ENCODE assay signal across 9 mouse cellular contexts in genomic region chr1:166153351-166154120, GRCm38 (mm10). TPM values are rescaled to one million over a fixed set of nuclear protein-coding genes. Genes with fewer than 3 reads are reported as not detected.
DNase-seq lines count a peak whose midpoint lies in the region; ATAC-seq and TF ChIP-seq lines count a peak whose summit lies in the region.
"Had no signal": no experiment of that assay in that cellular context is flagged by ENCODE, and none has a peak within 500 bp of the region (broad histone marks: within the 10 kb centered on the region; RNA-seq: fewer than 3 reads in every experiment).

No protein-coding gene starts in this region.

- DNase-seq in CD4-positive helper T cell, adult 2 months (ENCODE audit: low read depth, low spot score): peak; percentile 83
- peak; percentile 83 to 96 for DNase-seq in kidney, postnatal 36 days
- peak; percentile 87 for DNase-seq in liver, postnatal 0 days

- no peak overlapping the region for H3K9ac ChIP-seq in heart, embryonic 15.5 days
- H3K9ac ChIP-seq in liver, postnatal 0 days (replicated peaks): no peak overlapping the region
- H3K9ac ChIP-seq in neural tube, embryonic 14.5 days (replicated peaks; ENCODE audit: low read depth, low read length): no peak overlapping the region

- no peak for TF ChIP-seq POLR2A in bone marrow macrophage, adult 2 months (IDR thresholded peaks at IDR 0.05; ENCODE audit: borderline replicate concordance, low read depth, low read length)
- no peak for TF ChIP-seq POLR2A in testis, adult 2 months (IDR thresholded peaks at IDR 0.05; ENCODE audit: control insufficient read depth, low read depth, low read length)

- H3K4me3 ChIP-seq in bone marrow macrophage, adult 2 months (ENCODE audit: insufficient read depth, low read length): no peak overlapping the region
- no peak overlapping the region for H3K4me3 ChIP-seq in heart, embryonic 15.5 days
- H3K4me3 ChIP-seq in liver, postnatal 0 days (ENCODE audit: low read depth, low read length): no peak overlapping the region
- no peak overlapping the region for H3K4me3 ChIP-seq in neural tube, embryonic 14.5 days (ENCODE audit: low read depth, low read length)
- no peak overlapping the region for H3K4me3 ChIP-seq in testis, adult 2 months (ENCODE audit: control insufficient read depth, low read depth, low read length)
- H3K4me3 ChIP-seq: erythroblast, embryonic 14.5 days had no signal

- H3K27me3 ChIP-seq in heart, embryonic 15.5 days: peaks cover 34% of the 10 kb centered on the region
- H3K27me3 ChIP-seq in liver, postnatal 0 days (ENCODE audit: insufficient read depth, low read length): peaks cover 12% of the 10 kb centered on the region; the same call in 1 of the 2 replicates
- peaks cover 9% of the 10 kb centered on the region; the same call in 1 of the 2 replicates for H3K27me3 ChIP-seq in neural tube, embryonic 14.5 days (ENCODE audit: control insufficient read depth, insufficient read depth, low read length)
- H3K27me3 ChIP-seq in testis, adult 2 months (ENCODE audit: control insufficient read depth, insufficient read depth, low read length): no peaks in the 10 kb centered on the region

- 0 out of 2 replicates have a peak, but pooled peaks cover 2% of the 10 kb centered on the region for H3K4me1 ChIP-seq in bone marrow macrophage, adult 2 months (ENCODE audit: control insufficient read depth, insufficient read depth, low read length)
- H3K4me1 ChIP-seq in heart, embryonic 15.5 days (replicated peaks): peaks cover 9% of the 10 kb centered on the region
- H3K4me1 ChIP-seq in liver, postnatal 0 days (ENCODE audit: insufficient read depth): peaks cover 2% of the 10 kb centered on the region; the same call in 1 of the 2 replicates
- peaks cover 4% of the 10 kb centered on the region; the same call in 1 of the 2 replicates for H3K4me1 ChIP-seq in neural tube, embryonic 14.5 days (ENCODE audit: control insufficient read depth, insufficient read depth, low read length)
- H3K4me1 ChIP-seq in testis, adult 2 months (ENCODE audit: control insufficient read depth, insufficient read depth, low read length): peaks cover 10% of the 10 kb centered on the region

- TF ChIP-seq CTCF in bone marrow macrophage, adult 2 months (IDR thresholded peaks at IDR 0.05; ENCODE audit: low read depth, low read length): peak; percentile 69
- peak; percentile 96 for TF ChIP-seq CTCF in liver, postnatal 0 days (IDR thresholded peaks at IDR 0.05; ENCODE audit: low read depth)
- peak; percentile 97 for TF ChIP-seq CTCF in testis, adult 2 months (IDR thresholded peaks at IDR 0.05; ENCODE audit: control insufficient read depth, insufficient read depth, insufficient replicate concordance, low read depth, low read length)

- peak; percentile 79 for ATAC-seq in erythroblast, adult 5-6 weeks (replicated peaks; ENCODE audit: low FRiP score, poor library complexity, severe bottlenecking)
- ATAC-seq in heart, embryonic 15.5 days (replicated peaks; ENCODE audit: insufficient number of reproducible peaks, insufficient read depth, low FRiP score, low read depth): peak; percentile 44; the same call in 1 of the 2 replicates
- peak; percentile 69 for ATAC-seq in liver, postnatal 0 days
- ATAC-seq in neural tube, embryonic 14.5 days (ENCODE audit: low read depth): peak; percentile 63; the same call in 1 of the 2 replicates

- no peak overlapping the region for H3K27ac ChIP-seq in bone marrow macrophage, adult 2 months (ENCODE audit: insufficient read depth, low read depth, low read length)
- no peak overlapping the region for H3K27ac ChIP-seq in heart, embryonic 15.5 days
- H3K27ac ChIP-seq in liver, postnatal 0 days (ENCODE audit: low read depth): no peak overlapping the region
- no peak overlapping the region for H3K27ac ChIP-seq in neural tube, embryonic 14.5 days (ENCODE audit: low read depth, low read length)
- no peak overlapping the region for H3K27ac ChIP-seq in testis, adult 2 months (ENCODE audit: control insufficient read depth, insufficient read depth, low read depth, low read length)

- no peak for TF ChIP-seq EP300 in liver, postnatal 0 days (IDR thresholded peaks at IDR 0.05; ENCODE audit: low read depth)

- peak overlapping the region; percentile 60; the same call in 1 of the 2 replicates for H3K4me2 ChIP-seq in heart, embryonic 15.5 days
- no peak overlapping the region for H3K4me2 ChIP-seq in liver, postnatal 0 days (ENCODE audit: low read depth, low read length)
- no peak overlapping the region for H3K4me2 ChIP-seq in neural tube, embryonic 14.5 days (ENCODE audit: low read depth, low read length)

- WGBS in heart, embryonic 15.5 days: 10% methylated on average over 18 of the region's 18 CpGs
- 11% methylated on average over 18 of the region's 18 CpGs for whole genome bisulfite sequencing in liver, postnatal 0 days (ENCODE audit: insufficient replicate concordance)
- WGBS in neural tube, embryonic 14.5 days: 13% methylated on average over 18 of the region's 18 CpGs

- H3K9me3 ChIP-seq in heart, embryonic 15.5 days (replicated peaks): no peaks in the 10 kb centered on the region
- no peaks in the 10 kb centered on the region for H3K9me3 ChIP-seq in liver, postnatal 0 days (ENCODE audit: low read length)
- H3K9me3 ChIP-seq in neural tube, embryonic 14.5 days (ENCODE audit: control insufficient read depth, low read length): no peaks in the 10 kb centered on the region

- H3K36me3 ChIP-seq in heart, embryonic 15.5 days: no peaks in the 10 kb centered on the region
- no peaks in the 10 kb centered on the region for H3K36me3 ChIP-seq in liver, postnatal 0 days (replicated peaks; ENCODE audit: insufficient read depth, low read length)
- H3K36me3 ChIP-seq in neural tube, embryonic 14.5 days (ENCODE audit: control insufficient read depth, insufficient read depth, low read length): no peaks in the 10 kb centered on the region
- no peaks in the 10 kb centered on the region for H3K36me3 ChIP-seq in testis, adult 2 months (ENCODE audit: control insufficient read depth, insufficient read depth, low read length)

RNA-seq across cellular contexts. Expression of gene Gpa33, which starts 23.5 kb away (rescaled TPM):
- polyA plus RNA-seq in bone marrow macrophage, adult 2 months (2012; ENCODE audit: insufficient read depth, insufficient read length, missing spikeins): not detected in 2 replicates
- total RNA-seq in erythroblast, adult 5-6 weeks (2015; ENCODE audit: low replicate concordance): not detected in 2 replicates
- total RNA-seq in erythroblast, adult 5-6 weeks (2017; ENCODE audit: low replicate concordance): not detected in 2 replicates
- polyA plus RNA-seq in heart, embryonic 15.5 days (2015; fragmentation: Nextera tagmentation; extraction: Ambion mirVana): 0.06 TPM in 1 of 2 replicates, not detected in the other
- polyA plus RNA-seq in liver, postnatal 0 days (2015; fragmentation: Nextera tagmentation; extraction: Ambion mirVana): not detected in 2 replicates
- not detected in 2 replicates for polyA plus RNA-seq in neural tube, embryonic 14.5 days (2014; fragmentation: Nextera tagmentation; extraction: Ambion mirVana)
- polyA plus RNA-seq in testis, adult 2 months (2012; rRNA removed): 0.16 and 0.37 TPM in 2 replicates
- polyA plus RNA-seq: erythroblast, embryonic 14.5 days had no signal

RNA-seq across cellular contexts. Expression of gene Dusp27, which starts 25.8 kb away (rescaled TPM):
- polyA plus RNA-seq in bone marrow macrophage, adult 2 months (2012; ENCODE audit: insufficient read depth, insufficient read length, missing spikeins): not detected in 2 replicates
- not detected in 2 replicates for total RNA-seq in erythroblast, adult 5-6 weeks (2015; ENCODE audit: low replicate concordance)
- not detected in 2 replicates for total RNA-seq in erythroblast, adult 5-6 weeks (2017; ENCODE audit: low replicate concordance)
- polyA plus RNA-seq in heart, embryonic 15.5 days (2015; fragmentation: Nextera tagmentation; extraction: Ambion mirVana): 40.2 and 44.9 TPM in 2 replicates
- polyA plus RNA-seq in liver, postnatal 0 days (2015; fragmentation: Nextera tagmentation; extraction: Ambion mirVana): 0.04 and 0.20 TPM in 2 replicates
- 0.54 and 1.6 TPM in 2 replicates for polyA plus RNA-seq in neural tube, embryonic 14.5 days (2014; fragmentation: Nextera tagmentation; extraction: Ambion mirVana)
- polyA plus RNA-seq in testis, adult 2 months (2012; rRNA removed): 0.08 and 0.10 TPM in 2 replicates
- polyA plus RNA-seq: erythroblast, embryonic 14.5 days had no signal

Comparison
In these comparisons a context has a peak if more than half of its experiments do, and no peak if none do; other contexts are left out.
1. RNA of gene Dusp27, which starts 25.8 kb away (polyA plus RNA-seq): 40.2 to 44.9 TPM in heart, embryonic 15.5 days; 0.54 to 1.6 TPM in neural tube, embryonic 14.5 days, 0.08 to 0.10 TPM in testis, adult 2 months, 0.04 to 0.20 TPM in liver, postnatal 0 days and not detected in bone marrow macrophage, adult 2 months; every median in the first group is over 10 times any median in the second.
2. Peak in every context shown above with its lines, with median percentiles within 50 percentile points of each other: DNase-seq, CTCF ChIP-seq and ATAC-seq.